Mouse (Mus musculus) left cerebral cortex, adult 2 months (tissue): ENCODE data around the gene Naa60. TPM values are rescaled to one million over a fixed set of nuclear protein-coding genes. Genes with fewer than 3 reads are reported as not detected.
"Not testable (repeated sequence)": the region's sequence is repeated elsewhere in the genome, so short reads cannot be mapped to it uniquely, and the experiment has no call there.

Source experiments
- DNase-seq, 2 experiments: peaks; one replicate each; pipeline ENCODE4 v3.0.0; 2021 to 2022; ENCODE audit warnings: low spot score in 2 of 2, mixed read lengths in 1 of 2; ENCODE audit errors: extremely low spot score in 1 of 2
- H3K27ac ChIP-seq: fragments of 200-600 bp; 2 replicates; pipeline ENCODE4 v1.8.1; 2022
- H3K4me3 ChIP-seq: fragments of 200-600 bp; 2 replicates; pipeline ENCODE4 v1.8.1; 2022
- CTCF ChIP-seq: fragments of 200-600 bp; IDR thresholded peaks from 2 replicates; pipeline ENCODE4 v1.8.1; 2022; ENCODE audit warnings: antibody characterized with exemption, mild to moderate bottlenecking, moderate library complexity
- intact Hi-C: fragments of 180-260 bp; cut with DNase I; formaldehyde crosslinking; loops from one replicate; pipeline ENCODE4 v1.15.1; 2025
- total RNA-seq, 2 experiments: library from RNA; stranded (reverse); gene quantifications; 2 replicates each; pipeline ENCODE4 v1.2.3; 2021

Gene Naa60
- total RNA-seq, 2 experiments from 2014 or later, result 107 to 119 TPM

DNA sequence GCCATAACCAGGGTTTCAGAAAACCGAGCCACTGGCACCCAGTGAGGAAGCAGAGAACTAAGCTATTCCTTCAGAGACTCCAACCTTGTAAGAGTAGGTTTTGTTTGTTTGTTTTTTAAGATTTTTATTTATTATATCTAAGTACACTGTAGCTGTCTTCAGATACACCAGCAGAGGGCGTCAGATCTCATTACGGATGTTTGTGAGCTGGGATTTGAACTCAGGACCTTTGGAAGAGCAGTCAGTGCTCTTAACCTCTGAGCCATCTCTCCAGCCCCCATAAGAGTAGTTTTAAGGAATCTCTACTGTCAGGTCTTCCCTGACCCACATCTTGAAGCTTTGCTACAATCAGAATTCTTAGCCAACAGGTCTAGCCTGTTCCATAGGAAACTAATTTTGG lies 23.8 kb upstream of the Naa60 start:
- peak; percentile 28 for TF ChIP-seq CTCF

DNA sequence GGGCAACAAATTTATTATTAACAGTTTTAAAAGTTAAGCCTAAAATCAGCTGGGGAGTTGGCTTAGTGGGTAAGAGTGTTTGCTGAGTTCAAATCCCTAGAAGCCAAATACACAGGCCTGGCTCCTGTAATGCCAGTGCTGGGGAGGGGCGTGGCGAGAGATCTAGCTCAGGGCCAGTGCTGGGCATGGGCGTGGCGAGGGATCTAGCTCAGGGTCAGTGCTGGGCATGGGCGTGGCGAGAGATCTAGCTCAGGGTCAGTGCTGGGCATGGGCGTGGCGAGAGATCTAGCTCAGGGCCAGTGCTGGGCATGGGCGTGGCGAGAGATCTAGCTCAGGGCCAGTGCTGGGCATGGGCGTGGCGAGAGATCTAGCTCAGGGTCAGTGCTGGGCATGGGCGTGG lies 20.9 kb upstream of the Naa60 start:
- H3K4me3 ChIP-seq, H3K27ac ChIP-seq, DNase-seq, intact Hi-C loops: not testable (repeated sequence)

More for the DNA sequence above, 23.8 kb upstream of the Naa60 start:
- Histone ChIP-seq H3K4me3 (no peak overlapping the region), H3K27ac (no peak overlapping the region)
- no peak for DNase-seq
- intact Hi-C loops, result loop anchor here (10.0 kb wide), 1 partner anchor 104 kb away; the partner anchor contains the start of gene Zfp263

DNA sequence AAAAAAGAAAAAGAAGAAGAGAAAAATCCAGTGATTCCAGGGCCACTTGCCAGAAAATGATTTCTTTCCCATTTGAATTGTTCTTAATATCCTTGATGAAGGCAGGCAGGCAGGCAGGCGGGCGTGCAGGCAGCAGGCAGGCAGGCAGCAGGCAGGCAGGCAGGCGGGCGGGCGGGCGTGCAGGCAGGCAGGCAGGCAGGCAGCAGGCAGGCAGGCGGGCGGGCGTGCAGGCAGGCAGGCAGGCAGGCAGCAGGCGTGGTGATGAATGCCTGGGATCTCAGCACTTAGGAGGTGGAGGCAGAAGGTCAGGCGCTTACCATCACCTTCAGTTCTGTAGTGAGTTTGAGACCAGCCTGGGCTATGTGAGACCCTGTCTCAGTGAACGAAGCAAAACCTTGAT lies 19.6 kb upstream of the Naa60 start:
- Histone ChIP-seq H3K27ac (no peak overlapping the region), H3K4me3 (no peak overlapping the region)
- TF ChIP-seq CTCF, result no peak
- DNase-seq, result no peak
- intact Hi-C loops, result no loop called here

DNA sequence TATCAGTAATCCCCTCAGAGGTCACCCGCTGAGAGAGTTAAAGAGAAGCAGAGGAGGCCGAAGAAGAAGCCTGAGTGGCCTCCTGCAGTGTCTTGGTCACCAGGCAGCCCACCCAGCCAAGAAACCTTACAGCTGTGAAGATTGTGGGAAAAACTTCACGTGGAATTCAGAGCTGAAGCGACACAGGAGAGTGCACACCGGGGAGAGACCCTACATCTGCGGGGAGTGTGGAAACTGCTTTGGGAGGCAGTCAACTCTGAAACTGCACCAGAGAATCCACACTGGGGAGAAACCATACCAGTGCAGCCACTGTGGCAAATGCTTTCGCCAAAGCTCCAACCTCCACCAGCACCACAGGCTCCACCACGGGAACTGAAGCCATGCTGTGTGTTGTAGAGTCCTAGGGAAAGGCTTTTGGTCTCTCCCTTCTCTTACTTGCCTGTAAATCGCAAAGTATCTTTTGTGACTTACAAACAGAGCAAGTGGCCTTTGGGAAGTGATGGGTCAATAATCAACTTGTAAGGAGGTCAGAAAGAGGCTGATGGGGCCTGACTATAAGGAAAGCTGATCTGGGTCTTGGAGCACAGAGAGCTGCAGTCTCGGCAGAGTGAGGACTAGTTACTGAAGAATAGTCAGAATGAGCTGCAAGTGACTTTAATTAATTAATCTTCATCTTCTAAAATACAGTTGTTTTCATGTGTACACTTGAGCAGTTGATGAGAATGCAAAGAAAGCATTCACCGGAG lies 17.6 kb upstream of the Naa60 start:
- DNase-seq, result no peak
- Histone ChIP-seq H3K27ac (no peak overlapping the region), H3K4me3 (no peak overlapping the region)
- intact Hi-C loops, result no loop called here
- TF ChIP-seq CTCF, result no peak

DNA sequence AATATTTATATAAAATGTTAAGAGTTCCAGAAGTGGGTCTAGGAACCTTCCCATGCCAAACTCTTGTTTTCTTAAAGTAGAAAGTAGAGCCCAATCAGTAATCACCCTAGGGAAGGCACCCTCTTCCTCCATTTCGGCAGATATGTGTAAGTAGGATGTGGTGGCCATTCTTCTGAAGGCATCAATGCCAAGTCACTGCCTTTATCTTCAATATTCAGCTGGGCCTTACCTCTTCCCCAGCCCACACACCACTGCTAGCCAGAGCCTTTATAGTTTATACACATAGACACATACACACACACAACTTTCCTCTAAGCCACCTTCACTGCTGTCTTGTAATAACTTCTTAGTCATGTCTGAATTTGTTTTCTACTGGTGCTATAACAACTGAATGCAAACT lies 16.4 kb upstream of the Naa60 start:
- H3K4me3 ChIP-seq, result no peak overlapping the region
- no peak for TF ChIP-seq CTCF
- intact Hi-C loops, result no loop called here
- H3K27ac ChIP-seq, result no peak overlapping the region
- DNase-seq, result no peak

DNA sequence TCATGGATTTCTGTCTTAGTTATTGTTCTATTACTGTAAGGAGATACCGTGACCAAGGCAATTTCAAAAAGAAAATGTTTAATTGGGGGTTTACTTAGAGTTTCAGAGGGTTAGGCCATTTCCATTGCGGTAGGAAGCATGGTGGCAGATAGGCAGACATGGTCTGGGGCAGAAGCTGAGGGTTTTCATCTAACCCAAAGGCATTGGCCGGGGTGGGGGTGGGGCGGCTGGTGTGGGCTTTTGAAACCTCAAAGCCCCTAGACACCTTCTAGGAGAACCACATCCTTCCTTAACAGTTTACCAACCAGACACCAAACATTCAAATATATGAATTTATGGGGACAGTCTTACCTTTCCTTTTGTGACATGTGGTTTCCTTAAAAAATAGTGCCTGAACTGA lies 12.9 kb upstream of the Naa60 start:
- no peak for TF ChIP-seq CTCF
- Histone ChIP-seq H3K27ac (no peak overlapping the region), H3K4me3 (no peak overlapping the region)
- intact Hi-C loops, result no loop called here
- no peak for DNase-seq

DNA sequence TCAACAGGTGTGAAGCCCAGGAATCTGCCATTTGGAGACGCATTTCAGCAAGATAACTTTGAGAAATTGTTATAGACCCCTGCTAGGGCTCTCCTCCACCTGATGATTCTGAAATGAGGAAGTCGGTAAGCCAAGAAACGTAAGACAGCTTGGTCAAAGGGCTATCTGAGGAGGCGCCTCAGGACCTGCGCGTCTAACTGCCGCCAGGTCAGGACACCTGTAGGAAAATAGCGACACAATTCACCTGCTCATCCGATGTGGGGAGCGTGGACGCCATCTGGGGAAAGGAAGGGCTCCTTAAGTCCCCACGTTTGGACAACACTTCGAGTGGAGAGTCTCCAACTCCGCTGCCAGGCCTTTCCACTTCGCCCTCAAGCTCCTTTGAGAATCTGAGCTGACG lies 360 bp upstream of the Naa60 start:
- TF ChIP-seq CTCF, result no peak
- intact Hi-C loops, result loop anchor here (1.0 kb wide), 1 partner anchor 25 kb away; the partner anchor contains the start of gene Zfp174
- Histone ChIP-seq H3K27ac (peak overlapping the region; percentile 47), H3K4me3 (peak overlapping the region; percentile 55)
- no peak for DNase-seq

DNA sequence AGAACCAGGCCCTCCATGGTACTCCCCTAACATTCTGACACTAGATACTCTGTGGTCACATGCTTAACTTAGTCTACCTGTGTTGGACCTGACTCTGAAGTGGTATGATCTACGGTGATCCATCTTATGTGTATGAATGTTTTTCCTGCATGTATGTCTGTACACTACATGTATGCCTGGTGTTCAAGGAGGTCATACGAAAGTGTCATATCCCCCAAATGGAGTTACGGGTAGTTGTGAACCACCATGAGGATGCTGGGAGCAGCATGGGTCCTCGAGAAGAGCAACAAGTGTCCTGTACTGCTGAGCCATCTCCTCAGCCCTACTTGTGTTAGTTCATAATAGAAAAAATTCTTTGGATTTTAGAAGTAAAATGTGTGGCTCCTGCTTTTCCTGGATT lies 4.2 kb downstream of the Naa60 start:
- DNase-seq, result no peak
- no peak for TF ChIP-seq CTCF
- intact Hi-C loops, result no loop called here

DNA sequence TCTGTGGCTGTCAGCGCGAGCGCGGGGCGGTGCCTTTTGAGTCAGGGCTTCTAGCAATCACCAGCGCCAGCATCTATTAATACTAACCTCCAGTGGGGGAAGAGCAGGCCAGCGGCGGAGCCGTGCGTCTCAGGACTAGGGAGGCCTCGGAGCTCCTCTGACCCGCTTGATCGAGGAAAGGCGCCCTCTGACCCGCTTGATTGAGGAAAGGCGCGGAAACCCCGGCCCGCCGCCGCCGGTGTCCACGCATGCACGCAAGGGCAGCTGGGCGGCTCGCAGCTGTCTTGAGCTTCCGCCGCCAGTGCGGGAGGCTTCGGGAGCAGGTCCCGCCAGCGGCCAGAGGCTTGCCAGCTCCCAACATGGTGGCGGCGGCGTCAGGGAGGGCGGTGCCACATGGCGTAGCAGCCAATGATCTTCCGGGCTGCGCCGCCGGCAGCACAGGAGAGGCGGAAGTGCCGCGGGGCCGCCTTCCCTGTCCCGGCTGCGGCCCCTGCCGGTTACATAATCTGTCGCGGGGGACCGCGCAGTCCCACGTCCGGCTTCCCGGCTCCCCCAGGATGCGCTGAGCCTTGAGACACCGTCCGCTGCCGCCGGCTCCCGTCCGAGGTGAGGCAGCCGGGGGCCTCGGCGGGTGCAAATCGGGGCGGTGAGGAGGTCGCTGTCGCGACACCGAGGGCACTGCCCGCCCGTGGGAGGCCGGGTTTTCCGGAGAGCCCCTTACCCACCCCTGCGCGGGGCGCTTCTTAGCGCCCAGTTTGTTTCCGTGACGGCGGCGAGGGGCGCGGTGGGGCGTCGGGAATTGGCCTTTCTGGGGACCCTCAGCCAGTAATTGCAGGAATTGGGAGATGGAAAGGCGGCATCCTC lies 12.3 kb downstream of the Naa60 start, which contains the start of the genes Zfp597 and Gm20695:
Gene Zfp597 (minus strand): TSS at position 361 of the 864 bp plus-strand sequence.
Gene Gm20695 (plus strand): TSS at position 448 of the 864 bp plus-strand sequence.
- TF ChIP-seq CTCF, result peak; percentile 32
- peak within 1 kb of the TSS; percentile 98 for H3K27ac ChIP-seq
- H3K4me3 ChIP-seq, result peak within 1 kb of the TSS; percentile 98
- peak; percentile 95 to 97 for DNase-seq
- intact Hi-C loops, result loop anchor here (1.0 kb wide), 2 partner anchors 24 to 140 kb away; partner anchors contain the start of genes 1700037C18Rik, Cluap1 and Zfp263

More for the DNA sequence above, 4.2 kb downstream of the Naa60 start:
- Histone ChIP-seq H3K4me3 (no peak overlapping the region), H3K27ac (no peak overlapping the region)

DNA sequence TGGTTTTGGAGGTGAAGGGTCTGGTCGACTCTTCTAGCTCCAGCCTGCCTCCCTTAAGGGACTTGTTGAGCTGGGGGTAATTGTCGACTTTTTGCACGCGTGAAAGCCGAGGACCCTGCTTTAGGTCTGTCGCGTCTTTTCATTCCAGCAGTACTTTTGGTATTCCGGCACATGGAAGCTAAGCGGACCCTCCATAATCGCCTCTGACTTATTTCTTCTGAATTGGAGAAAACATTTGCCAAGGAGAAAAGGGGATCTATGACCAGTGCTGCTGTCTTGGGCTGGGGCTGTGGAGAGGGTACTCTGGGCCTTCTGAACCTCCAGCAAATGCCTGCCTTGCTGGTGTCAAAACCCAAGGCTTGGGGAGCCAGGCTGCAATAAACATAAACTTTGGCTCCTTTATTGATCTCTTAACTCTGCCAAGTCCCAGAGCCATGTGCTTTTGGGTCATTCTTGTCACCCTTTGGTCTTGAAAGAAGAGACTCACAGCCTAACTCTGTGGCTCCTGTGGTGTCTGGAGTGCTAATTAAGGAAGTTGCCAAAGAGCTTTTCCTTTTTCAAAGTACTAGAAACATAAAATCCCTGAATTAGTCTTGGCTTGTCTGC lies 13.0 kb downstream of the Naa60 start:
- DNase-seq, result no peak
- intact Hi-C loops, result loop anchor here (1.0 kb wide), 1 partner anchor 141 kb away; the partner anchor contains the start of gene Zfp263
- Histone ChIP-seq H3K4me3 (peak overlapping the region; percentile 98), H3K27ac (peak overlapping the region; percentile 98)
- no peak for TF ChIP-seq CTCF

DNA sequence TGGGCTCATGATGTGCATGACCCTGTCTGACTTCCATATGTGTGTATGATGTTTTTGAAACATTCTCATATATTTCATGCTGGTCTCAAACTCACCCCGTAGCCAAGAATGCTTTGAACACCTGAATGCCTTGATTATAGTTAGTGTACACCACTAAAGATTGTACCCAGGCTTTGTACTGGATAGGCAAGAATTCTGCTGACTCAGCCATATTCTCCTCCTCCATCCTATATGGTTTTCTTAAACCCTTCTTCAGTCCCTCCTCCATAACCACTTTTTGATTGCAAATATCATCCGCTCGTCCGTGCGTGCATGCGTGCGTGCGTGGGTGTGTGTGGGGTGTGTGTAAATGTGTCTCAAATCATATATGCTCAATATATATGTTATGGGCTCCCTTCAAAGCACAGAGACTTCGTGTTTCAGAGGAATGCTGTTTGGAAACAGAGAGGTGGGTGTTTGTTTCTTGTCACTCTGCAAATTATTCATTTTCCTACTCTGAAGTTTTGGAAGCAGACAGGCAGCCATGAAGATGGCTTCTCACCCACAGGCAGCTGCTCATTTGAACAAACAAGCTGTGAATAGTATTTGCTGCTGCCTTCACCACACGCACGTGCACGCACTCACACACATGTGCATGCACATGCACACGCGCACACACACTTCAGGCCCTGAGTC lies 19.6 kb downstream of the Naa60 start:
- no peak overlapping the region for H3K27ac ChIP-seq

More for the DNA sequence above, 19.6 kb downstream of the Naa60 start:
- TF ChIP-seq CTCF, result no peak
- intact Hi-C loops, result no loop called here
- DNase-seq, result no peak
- no peak overlapping the region for H3K4me3 ChIP-seq
